Mouse (Mus musculus) C2C12 (cell line): ENCODE data around the gene Kynu.

ENCODE experiments used
- CEBPB ChIP-seq: IDR thresholded peaks from one replicate; pipeline ENCODE4 v1.6.1; 2011; ENCODE audit warnings: low read depth, mild to moderate bottlenecking, control low read depth, moderate library complexity
- CTCF ChIP-seq: IDR thresholded peaks from one replicate; pipeline ENCODE4 v1.5.1; 2011; ENCODE audit not compliant: control insufficient read depth, insufficient read depth, insufficient read length
- MAX ChIP-seq: IDR thresholded peaks from one replicate; pipeline ENCODE4 v1.6.1; 2011; ENCODE audit warnings: mild to moderate bottlenecking, control low read depth
- MYOD1 ChIP-seq: IDR thresholded peaks from one replicate; pipeline ENCODE4 v1.6.1; 2011; ENCODE audit warnings: low read depth; ENCODE audit not compliant: control insufficient read depth, insufficient read length

GRCm38 (mm10) chr2:43621140-43621539 is 66.0 kb downstream of the Kynu start:
- no peak for TF ChIP-seq CTCF
- TF ChIP-seq MYOD1: no peak
- no peak for TF ChIP-seq MAX
- TF ChIP-seq CEBPB: no peak
